Comparison of ENCODE assay signal across 8 mouse cellular contexts in genomic region chr17:23675127-23675526, GRCm38 (mm10). TPM values are rescaled to one million over a fixed set of nuclear protein-coding genes. Genes with fewer than 3 reads are reported as not detected.
DNase-seq lines count a peak whose midpoint lies in the region; ATAC-seq and TF ChIP-seq lines count a peak whose summit lies in the region.

No protein-coding gene starts in this region.

- H3K4me2 ChIP-seq in heart, postnatal 0 days (ENCODE audit: low read depth, low read length): peak overlapping the region; percentile 80
- peak overlapping the region; percentile 96 for H3K4me2 ChIP-seq in limb, embryonic 14.5 days (replicated peaks; ENCODE audit: low read depth, low read length, severe bottlenecking)

- WGBS in heart, postnatal 0 days: 6% methylated on average over 5 of the region's 5 CpGs
- 22% methylated on average over 5 of the region's 5 CpGs for WGBS in limb, embryonic 14.5 days

- H3K4me1 ChIP-seq in heart, postnatal 0 days (ENCODE audit: control insufficient read depth, insufficient read depth): peaks cover 27% of the 10 kb centered on the region; the same call in 1 of the 2 replicates
- peaks cover 39% of the 10 kb centered on the region for H3K4me1 ChIP-seq in limb, embryonic 14.5 days (ENCODE audit: control insufficient read depth, insufficient read depth, low read length)

- peak overlapping the region; percentile 97; the same call in 1 of the 2 replicates for H3K27ac ChIP-seq in layer of hippocampus, adult 2 months
- H3K27ac ChIP-seq in heart, postnatal 0 days (ENCODE audit: low read depth): peak overlapping the region; percentile 97
- 0 out of 2 replicates have a peak overlapping the region, but pooled peaks have one; percentile 5 for H3K27ac ChIP-seq in limb, embryonic 14.5 days (replicated peaks; ENCODE audit: low read depth, low read length)

- peak overlapping the region; percentile 90 for H3K4me3 ChIP-seq in layer of hippocampus, adult 2 months
- H3K4me3 ChIP-seq in heart, postnatal 0 days (ENCODE audit: low read depth, low read length): peak overlapping the region; percentile 69
- H3K4me3 ChIP-seq in limb, embryonic 14.5 days (replicated peaks; ENCODE audit: low read length): peak overlapping the region; percentile 62; the same call in 1 of the 2 replicates

- H3K9ac ChIP-seq in heart, postnatal 0 days (replicated peaks; ENCODE audit: low read depth, low read length): peak overlapping the region; percentile 87; the same call in 1 of the 2 replicates
- no peak overlapping the region for H3K9ac ChIP-seq in limb, embryonic 14.5 days (ENCODE audit: low read depth, low read length, severe bottlenecking)

- peaks cover 21% of the 10 kb centered on the region for H3K27me3 ChIP-seq in heart, postnatal 0 days (ENCODE audit: control insufficient read depth, insufficient read depth, low read length)
- peaks cover 23% of the 10 kb centered on the region for H3K27me3 ChIP-seq in limb, embryonic 14.5 days (ENCODE audit: control insufficient read depth, insufficient read depth, low read length)

- 0 out of 2 replicates have a peak, but pooled peaks have one; percentile 13 for TF ChIP-seq EP300 in heart, postnatal 0 days (IDR thresholded peaks at IDR 0.05; ENCODE audit: low read depth)

- H3K9me3 ChIP-seq in heart, postnatal 0 days (replicated peaks; ENCODE audit: control insufficient read depth, low read length): no peaks in the 10 kb centered on the region
- no peaks in the 10 kb centered on the region for H3K9me3 ChIP-seq in limb, embryonic 14.5 days (ENCODE audit: control insufficient read depth, low read length)

- no peak for TF ChIP-seq CTCF in layer of hippocampus, adult 2 months (conservative IDR thresholded peaks at IDR 0.05)
- TF ChIP-seq CTCF in heart, postnatal 0 days (IDR thresholded peaks at IDR 0.05; ENCODE audit: low read depth): no peak

- peaks cover 10% of the 10 kb centered on the region for H3K36me3 ChIP-seq in heart, postnatal 0 days (replicated peaks; ENCODE audit: control insufficient read depth, insufficient read depth, low read length)
- H3K36me3 ChIP-seq in limb, embryonic 14.5 days (ENCODE audit: control insufficient read depth, insufficient read depth, low read length): peaks cover 4% of the 10 kb centered on the region

- TF ChIP-seq POLR2A in limb, embryonic 14.5 days (IDR thresholded peaks at IDR 0.05; ENCODE audit: borderline replicate concordance, extremely low read depth, insufficient read depth, insufficient read length): no peak

- DNase-seq in layer of hippocampus, adult 2 months (ENCODE audit: low spot score in 2 of 2): no peak
- DNase-seq in layer of hippocampus, adult 8-10 months (ENCODE audit: low spot score in 2 of 2): no peak
- peak; percentile 58 to 62 for DNase-seq in cerebellum, postnatal 36 days
- DNase-seq in heart, postnatal 0 days (ENCODE audit: low spot score): peak; percentile 62
- no peak for DNase-seq in limb, embryonic 14.5 days (ENCODE audit: low spot score)
- peak; percentile 33 for DNase-seq in ovary, postnatal 14 days (ENCODE audit: low spot score)
- DNase-seq in thymus, postnatal 25 days: no peak
- no peak for DNase-seq in left cerebral cortex, adult 9 months (ENCODE audit: low spot score in 2 of 2)

- ATAC-seq in heart, postnatal 0 days (ENCODE audit: insufficient read depth, low read depth): no peak
- ATAC-seq in limb, embryonic 14.5 days (ENCODE audit: low FRiP score, low read depth): no peak

RNA-seq across cellular contexts. Expression of gene Thoc6, which starts 1.4 kb away (rescaled TPM):
- total RNA-seq in layer of hippocampus, adult 2 months (2021): 1 to 10 TPM; 7.1 to 7.6 TPM
- total RNA-seq in layer of hippocampus, adult 8-10 months (2022): 1 to 10 TPM; 7.0 to 8.6 (median 7.4) TPM
- 22.4 and 35.2 TPM in 2 replicates for total RNA-seq in heart, postnatal 0 days (2014; rRNA removed; ENCODE audit: low replicate concordance)
- polyA plus RNA-seq in heart, postnatal 0 days (2015; fragmentation: Nextera tagmentation; extraction: Ambion mirVana): 22.1 and 23.2 TPM in 2 replicates
- polyA plus RNA-seq in limb, embryonic 14.5 days (2012; rRNA removed): 45.5 and 51.2 TPM in 2 replicates
- polyA plus RNA-seq in limb, embryonic 14.5 days (2014; fragmentation: Nextera tagmentation; extraction: Ambion mirVana): 41.8 and 44.2 TPM in 2 replicates

RNA-seq across cellular contexts. Expression of gene Hcfc1r1, which starts 1.7 kb away (rescaled TPM):
- 100 to 1,000 TPM; 110 to 118 TPM for total RNA-seq in layer of hippocampus, adult 2 months (2021)
- total RNA-seq in layer of hippocampus, adult 8-10 months (2022): 100 to 1,000 TPM; 104 to 122 (median 108) TPM
- total RNA-seq in heart, postnatal 0 days (2014; rRNA removed; ENCODE audit: low replicate concordance): 214 and 322 TPM in 2 replicates
- polyA plus RNA-seq in heart, postnatal 0 days (2015; fragmentation: Nextera tagmentation; extraction: Ambion mirVana): 328 and 348 TPM in 2 replicates
- 63.4 and 73.3 TPM in 2 replicates for polyA plus RNA-seq in limb, embryonic 14.5 days (2012; rRNA removed)
- polyA plus RNA-seq in limb, embryonic 14.5 days (2014; fragmentation: Nextera tagmentation; extraction: Ambion mirVana): 85.3 and 85.4 TPM in 2 replicates

RNA-seq across cellular contexts. Expression of gene Tnfrsf12a, which starts 2.1 kb away (rescaled TPM):
- total RNA-seq in layer of hippocampus, adult 2 months (2021): 1 to 10 TPM; 5.5 to 6.3 TPM
- 1 to 10 TPM; 6.4 to 9.8 (median 7.4) TPM for total RNA-seq in layer of hippocampus, adult 8-10 months (2022)
- total RNA-seq in heart, postnatal 0 days (2014; rRNA removed; ENCODE audit: low replicate concordance): 275 and 286 TPM in 2 replicates
- 121 and 160 TPM in 2 replicates for polyA plus RNA-seq in heart, postnatal 0 days (2015; fragmentation: Nextera tagmentation; extraction: Ambion mirVana)
- 13.6 and 16.1 TPM in 2 replicates for polyA plus RNA-seq in limb, embryonic 14.5 days (2012; rRNA removed)
- polyA plus RNA-seq in limb, embryonic 14.5 days (2014; fragmentation: Nextera tagmentation; extraction: Ambion mirVana): 20.3 and 24.0 TPM in 2 replicates

RNA-seq across cellular contexts. Expression of gene Cldn6, which starts 3.9 kb away (rescaled TPM):
- total RNA-seq in layer of hippocampus, adult 2 months (2021): not detected
- total RNA-seq in layer of hippocampus, adult 8-10 months (2022): not detected
- total RNA-seq in heart, postnatal 0 days (2014; rRNA removed; ENCODE audit: low replicate concordance): not detected in 2 replicates
- polyA plus RNA-seq in heart, postnatal 0 days (2015; fragmentation: Nextera tagmentation; extraction: Ambion mirVana): not detected in 2 replicates
- polyA plus RNA-seq in limb, embryonic 14.5 days (2012; rRNA removed): 13.6 and 14.0 TPM in 2 replicates
- polyA plus RNA-seq in limb, embryonic 14.5 days (2014; fragmentation: Nextera tagmentation; extraction: Ambion mirVana): 11.3 and 14.7 TPM in 2 replicates

RNA-seq across cellular contexts. Expression of gene Cldn9, which starts 8.7 kb away (rescaled TPM):
- total RNA-seq in layer of hippocampus, adult 2 months (2021): under 1 TPM in 1 of 2 experiments, not detected in 1; 0.25 TPM
- total RNA-seq in layer of hippocampus, adult 8-10 months (2022): under 1 TPM in 1 of 4 experiments, not detected in 3; 0.68 TPM
- not detected in 2 replicates for total RNA-seq in heart, postnatal 0 days (2014; rRNA removed; ENCODE audit: low replicate concordance)
- polyA plus RNA-seq in heart, postnatal 0 days (2015; fragmentation: Nextera tagmentation; extraction: Ambion mirVana): not detected in 2 replicates
- 4.0 and 5.1 TPM in 2 replicates for polyA plus RNA-seq in limb, embryonic 14.5 days (2012; rRNA removed)
- polyA plus RNA-seq in limb, embryonic 14.5 days (2014; fragmentation: Nextera tagmentation; extraction: Ambion mirVana): 5.9 and 9.6 TPM in 2 replicates

Comparison
In these comparisons a context has a peak if more than half of its experiments do, and no peak if none do; other contexts are left out.
1. DNase-seq: peak in cerebellum, postnatal 36 days (2 of 2), heart, postnatal 0 days (single experiment) and ovary, postnatal 14 days (single experiment); none in layer of hippocampus, adult 2 months (0 of 2), layer of hippocampus, adult 8-10 months (0 of 2), limb, embryonic 14.5 days (single experiment), thymus, postnatal 25 days (single experiment) and left cerebral cortex, adult 9 months (0 of 2).
2. H3K27ac ChIP-seq: peak in every context shown above with its lines; median percentile 97 in layer of hippocampus, adult 2 months; 97 in heart, postnatal 0 days; 5 in limb, embryonic 14.5 days.
3. RNA of gene Tnfrsf12a, which starts 2.1 kb away (total RNA-seq): 275 to 286 TPM in heart, postnatal 0 days; 6.4 to 9.8 TPM in layer of hippocampus, adult 8-10 months and 5.5 to 6.3 TPM in layer of hippocampus, adult 2 months; every median in the first group is over 10 times any median in the second.
4. Peak in every context shown above with its lines, with median percentiles within 50 percentile points of each other: H3K4me3 ChIP-seq.